1 mouse cellular context compared by ENCODE assay signal in the genomic region with DNA sequence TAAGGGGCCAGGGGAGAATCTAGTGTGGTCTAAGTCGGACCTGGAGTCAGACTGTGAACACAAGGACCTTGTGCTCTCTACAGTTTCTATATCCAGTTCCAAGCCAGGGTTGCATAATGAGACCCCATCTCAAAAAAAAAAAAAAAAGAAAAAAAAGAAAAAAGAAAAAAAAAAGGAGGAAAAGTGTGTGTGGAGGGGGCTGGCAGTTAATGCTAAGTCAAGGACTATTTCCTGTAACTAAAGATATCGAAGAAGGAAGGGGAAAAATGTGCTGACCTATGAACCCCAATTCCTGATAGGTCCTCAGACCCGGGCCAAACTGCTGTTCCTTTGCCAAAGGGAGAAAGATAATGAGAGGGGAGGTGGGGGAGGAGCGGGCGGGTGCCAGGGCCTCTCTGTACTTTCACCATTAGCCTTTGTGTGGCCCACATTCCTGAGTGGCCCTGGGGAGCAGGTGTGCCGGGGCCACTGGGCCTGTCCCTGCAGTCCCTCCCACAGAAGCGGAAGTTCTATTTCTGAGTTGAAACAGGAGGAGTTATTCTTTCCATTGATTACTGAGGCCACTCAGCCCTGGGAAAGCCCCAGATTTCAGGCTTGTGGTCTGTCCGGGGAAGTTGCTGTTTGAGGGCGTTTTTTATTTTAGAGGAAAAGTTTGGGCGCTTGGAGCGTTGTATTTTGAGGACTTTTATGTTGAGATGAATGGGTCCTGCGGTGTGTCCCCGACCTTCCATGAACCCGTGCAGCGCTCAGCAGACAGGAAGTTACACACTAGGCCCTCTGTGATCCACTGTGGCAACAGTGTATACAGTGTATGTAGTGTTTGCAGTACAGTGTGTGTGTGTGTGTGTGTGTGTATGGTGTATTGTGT.
TF ChIP-seq lines count a peak whose summit lies in the region.

No protein-coding gene starts in this region.

TF ChIP-seq in CH12.LX, 34 proteins besides CTCF, POLR2A, EP300 and RAD21 (continued from another document):
- no peak for TF ChIP-seq PAX5 (IDR thresholded peaks at IDR 0.05; ENCODE audit: low read length)
- no peak for TF ChIP-seq ZKSCAN1 (IDR thresholded peaks at IDR 0.05; ENCODE audit: borderline replicate concordance, low read depth, low read length)
- TF ChIP-seq MAX (IDR thresholded peaks at IDR 0.05; ENCODE audit: low read length) = peak; percentile 73
- peak; percentile 14; the same call in 1 of the 2 replicates for TF ChIP-seq NRF1 (IDR thresholded peaks at IDR 0.05; ENCODE audit: low read depth, low read length)
- TF ChIP-seq IRF4 (IDR thresholded peaks at IDR 0.05; ENCODE audit: low read depth, low read length) = peak; percentile 93
- peak; percentile 94 for TF ChIP-seq JUN (IDR thresholded peaks at IDR 0.05; ENCODE audit: insufficient read depth, low read depth, low read length)
- TF ChIP-seq ZNF384 (IDR thresholded peaks at IDR 0.05; ENCODE audit: low read depth, low read length) = peak; percentile 86
- no peak for TF ChIP-seq ZC3H11A (IDR thresholded peaks at IDR 0.05; ENCODE audit: low read depth, low read length)
- no peak for TF ChIP-seq TBP (conservative IDR thresholded peaks at IDR 0.05; ENCODE audit: low read depth, low read length)
- TF ChIP-seq MEF2A (IDR thresholded peaks at IDR 0.05; ENCODE audit: borderline replicate concordance, low read depth, low read length) = peak; percentile 99
- TF ChIP-seq ETS1 (conservative IDR thresholded peaks at IDR 0.05; ENCODE audit: low read depth, low read length) = peak; percentile 99
- TF ChIP-seq MXI1 (IDR thresholded peaks at IDR 0.05; ENCODE audit: low read depth, low read length) = peak; percentile 86
- no peak for TF ChIP-seq GABPA (IDR thresholded peaks at IDR 0.05; ENCODE audit: insufficient replicate concordance, low read depth, low read length)
- 0 out of 2 replicates have a peak, but pooled peaks have one; percentile 44 for TF ChIP-seq E2F4 (IDR thresholded peaks at IDR 0.05; ENCODE audit: insufficient replicate concordance, low read depth, low read length)
- TF ChIP-seq UBTF (IDR thresholded peaks at IDR 0.05; ENCODE audit: low read depth, low read length) = 0 out of 2 replicates have a peak, but pooled peaks have one; percentile 12
- peak; percentile 99 for TF ChIP-seq TCF12 (IDR thresholded peaks at IDR 0.05; ENCODE audit: low read depth, low read length)
- TF ChIP-seq JUND (conservative IDR thresholded peaks at IDR 0.05; ENCODE audit: low read depth, low read length) = peak; percentile 77
- TF ChIP-seq NELFE (IDR thresholded peaks at IDR 0.05; ENCODE audit: low read depth, low read length) = 0 out of 2 replicates have a peak, but pooled peaks have one; percentile 26
- peak; percentile 51; the same call in 1 of the 2 replicates for TF ChIP-seq POLR2AphosphoS2 (IDR thresholded peaks at IDR 0.05; ENCODE audit: low read depth, low read length)
- TF ChIP-seq MYC (IDR thresholded peaks at IDR 0.05; ENCODE audit: low read depth, low read length) = peak; percentile 65; the same call in 1 of the 2 replicates
